Mouse (Mus musculus) MEL (cell line): ENCODE measurements around the gene 2310079G19Rik.

Experiments used
- BHLHE40 ChIP-seq: IDR thresholded peaks from 2 replicates; pipeline ENCODE4 v1.6.1; 2012; ENCODE audit warnings: low read depth, mild to moderate bottlenecking, inconsistent platforms, low read length, improper control_type of control experiment, borderline replicate concordance
- CHD1 ChIP-seq: IDR thresholded peaks from 2 replicates; pipeline ENCODE4 v1.6.1; 2012; ENCODE audit warnings: low read depth, mild to moderate bottlenecking, inconsistent platforms, low read length, improper control_type of control experiment
- CHD2 ChIP-seq: IDR thresholded peaks from 2 replicates; pipeline ENCODE4 v1.6.1; 2011; ENCODE audit warnings: low read length, improper control_type of control experiment
- CTCF ChIP-seq, 3 experiments: IDR thresholded peaks in 2 of 3; conservative IDR thresholded peaks in 1 of 3; 2 replicates each; pipeline ENCODE4 v1.5.1; 2011 to 2012; ENCODE audit warnings: low read length in 3 of 3, low read depth in 2 of 3, mild to moderate bottlenecking in 2 of 3, improper control_type of control experiment in 1 of 3, inconsistent platforms in 1 of 3, mixed read lengths in 1 of 3, moderate library complexity in 1 of 3; ENCODE audit not compliant: control insufficient read depth in 1 of 3, insufficient read depth in 1 of 3, poor library complexity in 1 of 3, severe bottlenecking in 1 of 3
- ELF1 ChIP-seq: IDR thresholded peaks from 2 replicates; pipeline ENCODE4 v1.6.1; 2014; ENCODE audit warnings: low read depth, mild to moderate bottlenecking, inconsistent platforms, low read length, improper control_type of control experiment, moderate library complexity
- EP300 ChIP-seq, 2 experiments: IDR thresholded peaks; 2 replicates each; pipeline ENCODE4 v1.6.1; 2011; ENCODE audit warnings: improper control_type of control experiment in 2 of 2, low read length in 2 of 2, low read depth in 1 of 2, mild to moderate bottlenecking in 1 of 2
- HCFC1 ChIP-seq: IDR thresholded peaks from 2 replicates; pipeline ENCODE4 v1.6.1; 2012; ENCODE audit warnings: low read depth, mild to moderate bottlenecking, inconsistent platforms, low read length, improper control_type of control experiment, moderate library complexity
- MEF2A ChIP-seq: IDR thresholded peaks from 2 replicates; pipeline ENCODE4 v1.6.1; 2014; ENCODE audit warnings: low read depth, mild to moderate bottlenecking, inconsistent platforms, low read length, improper control_type of control experiment; ENCODE audit not compliant: poor library complexity, insufficient replicate concordance, severe bottlenecking; ENCODE audit errors: extremely low read depth
- POLR2A ChIP-seq, 2 experiments: IDR thresholded peaks; 2 replicates each; pipeline ENCODE4 v1.6.1; 2011 to 2012; ENCODE audit warnings: low read length in 2 of 2, mild to moderate bottlenecking in 2 of 2, control low read depth in 1 of 2, improper control_type of control experiment in 1 of 2, low read depth in 1 of 2, moderate library complexity in 1 of 2; ENCODE audit not compliant: control insufficient read depth in 1 of 2, insufficient read depth in 1 of 2, poor library complexity in 1 of 2
- POLR2AphosphoS2 ChIP-seq: IDR thresholded peaks from 2 replicates; pipeline ENCODE4 v1.6.1; 2011; ENCODE audit warnings: low read length, improper control_type of control experiment
- SIN3A ChIP-seq: IDR thresholded peaks from 2 replicates; pipeline ENCODE4 v1.6.1; 2012; ENCODE audit warnings: low read length, improper control_type of control experiment, inconsistent platforms
- TAL1 ChIP-seq: IDR thresholded peaks from 2 replicates; pipeline ENCODE4 v1.6.1; 2012; ENCODE audit warnings: mild to moderate bottlenecking, inconsistent platforms, low read length, moderate library complexity, mixed read lengths
- TBP ChIP-seq: IDR thresholded peaks from 2 replicates; pipeline ENCODE4 v1.8.0; 2011; ENCODE audit warnings: low read depth, low read length, improper control_type of control experiment
- USF1 ChIP-seq: IDR thresholded peaks from 2 replicates; pipeline ENCODE4 v1.6.1; 2014; ENCODE audit warnings: low read depth, mild to moderate bottlenecking, inconsistent platforms, low read length, improper control_type of control experiment, moderate library complexity

GRCm38 (mm10) chr16:88612712-88613111 lies 14.8 kb downstream of the 2310079G19Rik start:
- no peak for TF ChIP-seq CHD2
- TF ChIP-seq POLR2A (IDR thresholded peaks at IDR 0.05; ENCODE audit: control insufficient read depth in 1 of 2, insufficient read depth in 1 of 2, low read depth in 1 of 2, low read length in 2 of 2, poor library complexity in 1 of 2) = no peak
- TF ChIP-seq CTCF (IDR thresholded peaks at IDR 0.05 in 2 of 3, conservative IDR thresholded peaks at IDR 0.05 in 1 of 3; ENCODE audit: control insufficient read depth in 1 of 3, insufficient read depth in 1 of 3, low read depth in 2 of 3, low read length in 3 of 3, poor library complexity in 1 of 3, severe bottlenecking in 1 of 3) = no peak
- TF ChIP-seq HCFC1 = no peak
- no peak for TF ChIP-seq TAL1
- TF ChIP-seq CHD1 = no peak
- no peak for TF ChIP-seq EP300 (IDR thresholded peaks at IDR 0.05; ENCODE audit: low read depth in 1 of 2, low read length in 2 of 2)
- TF ChIP-seq BHLHE40 = no peak
- TF ChIP-seq TBP = no peak
- no peak for TF ChIP-seq ELF1
- no peak for TF ChIP-seq SIN3A
- no peak for TF ChIP-seq MEF2A
- no peak for TF ChIP-seq USF1
- TF ChIP-seq POLR2AphosphoS2 = no peak
